Mouse (Mus musculus): ENCODE measurements at regions not wholly inside any gene's neighbourhood (a gene's known extent, or its start where the extent isn't known, plus 50 kb on each side); places are given as distances from the start of the nearest gene placed in this dataset.

DNA sequence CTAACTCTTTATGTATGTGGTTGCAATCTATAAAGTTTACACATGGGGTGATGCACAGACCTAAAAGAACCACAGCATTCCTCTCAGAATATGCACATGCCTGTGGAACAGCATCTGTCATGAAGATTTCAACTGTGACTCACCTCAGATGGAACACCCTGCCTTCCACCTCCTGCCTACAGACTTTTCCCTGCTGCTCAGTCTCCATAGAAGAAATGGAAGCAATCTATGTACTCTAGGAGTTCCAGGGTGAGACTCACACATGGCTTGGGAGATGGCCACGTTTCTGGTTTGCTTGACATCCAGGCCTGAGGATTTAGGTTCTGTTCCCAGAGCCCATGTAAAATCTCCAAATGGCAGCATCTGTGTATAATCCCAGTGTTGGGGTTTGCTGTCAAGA is 579.7 kb downstream of the Plekhb2 start:
- no peak for DNase-seq

DNA sequence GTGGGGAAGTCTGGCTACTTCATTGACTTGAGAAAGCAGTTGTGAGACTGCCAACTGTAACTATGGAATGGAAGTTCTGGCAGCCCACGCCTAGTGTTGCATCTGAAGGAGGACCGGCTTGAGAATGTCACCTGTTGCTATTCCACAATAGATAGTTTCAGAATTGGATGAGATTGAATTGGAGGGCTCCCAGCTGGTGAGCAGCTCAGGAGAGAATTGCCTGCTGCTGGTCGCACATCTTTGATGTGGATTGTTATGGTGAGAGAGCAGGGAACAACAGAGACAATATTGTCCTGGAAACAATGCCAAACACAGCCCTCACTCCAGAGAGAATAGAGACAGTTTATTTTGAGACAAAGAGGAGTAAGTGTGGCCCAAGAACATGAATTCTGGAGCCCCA is 585.9 kb downstream of the Plekhb2 start:
- no peak for DNase-seq

DNA sequence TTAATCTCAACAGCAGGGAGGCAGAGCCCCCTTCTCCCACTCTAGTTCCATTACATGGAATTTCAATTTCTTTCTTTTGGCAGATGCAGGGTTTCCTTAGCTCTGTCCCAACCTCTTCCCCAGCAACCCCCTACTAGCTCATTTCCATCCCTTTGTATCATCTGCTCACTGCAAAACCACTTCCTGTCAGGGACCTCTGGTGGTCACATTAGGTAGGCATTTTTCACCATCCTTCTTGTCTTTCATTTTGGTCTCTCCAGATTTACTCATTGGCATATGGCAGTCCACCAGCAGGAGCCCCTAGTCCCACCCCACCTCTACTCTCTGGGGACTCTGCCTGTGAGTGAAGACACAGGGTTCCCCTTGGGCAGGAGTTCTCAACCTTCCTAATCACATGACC is 597.6 kb downstream of the Plekhb2 start:
- DNase-seq: peak; percentile 8 to 11

DNA sequence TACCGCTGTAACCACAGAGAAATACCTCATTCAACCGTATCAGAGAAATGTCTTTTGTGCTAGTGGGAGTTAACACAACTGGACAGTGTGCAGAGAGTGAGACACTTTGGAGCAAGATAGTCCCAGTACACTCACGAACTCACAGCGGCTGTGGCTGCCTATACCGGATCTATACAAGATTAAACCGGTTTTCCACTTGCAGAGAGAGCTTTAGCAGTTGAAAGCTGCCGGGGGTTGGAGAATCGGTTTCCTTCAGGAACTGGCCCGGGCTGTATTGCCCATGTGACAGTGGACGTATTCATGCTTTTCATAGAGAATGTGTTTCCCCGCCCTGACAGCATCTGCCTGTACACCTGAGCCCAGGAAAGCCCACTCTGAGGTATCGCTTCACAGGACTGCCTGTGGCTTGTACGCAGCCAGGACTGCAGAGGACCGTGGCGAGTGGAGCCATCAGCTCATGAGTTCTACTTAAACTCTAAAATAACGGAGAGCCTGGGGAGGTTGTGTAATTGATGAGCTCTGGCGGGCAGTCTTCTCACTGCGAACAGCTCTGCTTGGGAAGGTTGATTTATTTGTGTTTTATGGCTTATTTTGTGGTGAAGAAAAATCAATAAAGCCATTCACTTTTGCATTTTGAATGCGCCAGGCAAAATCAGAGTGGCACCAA is 602.8 kb downstream of the Plekhb2 start:
- no peak for DNase-seq

DNA sequence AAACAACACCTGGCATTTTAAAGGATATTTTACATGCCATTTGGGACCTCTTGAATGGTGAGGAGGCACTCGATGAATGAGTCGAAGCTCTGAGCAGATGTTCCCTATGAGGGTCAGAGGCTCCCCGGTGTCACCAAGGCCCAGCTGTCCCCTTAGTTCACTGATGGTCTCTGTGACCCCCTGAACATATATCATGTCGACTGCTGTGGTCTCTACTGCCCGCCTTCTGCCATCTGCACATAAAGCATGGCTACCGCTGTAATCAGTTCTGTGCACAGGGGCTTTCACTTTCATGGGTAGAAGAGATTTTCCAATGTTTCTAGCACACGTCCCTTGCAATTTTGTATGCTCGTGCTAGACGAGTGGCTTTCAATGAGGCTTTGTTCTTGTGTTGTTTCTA is 607.8 kb downstream of the Plekhb2 start:
- no peak for DNase-seq

DNA sequence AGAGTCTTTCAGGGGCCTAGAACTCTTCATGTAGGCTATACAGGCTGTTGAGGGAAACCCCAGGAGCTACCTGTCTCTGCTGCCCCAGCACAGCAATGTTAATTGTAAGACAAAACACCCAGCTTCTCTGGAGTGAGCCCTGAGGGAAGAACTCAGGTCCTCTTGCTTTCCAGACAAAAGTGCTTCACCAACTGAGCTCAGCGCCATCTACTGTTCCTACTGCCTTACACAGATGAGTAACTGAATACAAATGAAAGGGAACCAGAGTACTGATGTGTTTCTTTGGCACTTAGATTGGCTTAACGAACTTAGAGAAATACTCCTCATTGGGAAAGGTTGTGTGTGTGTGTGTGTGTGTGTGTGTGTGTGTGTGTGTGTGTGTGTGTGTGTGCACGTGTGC is 603.1 kb upstream of the Hs6st1 start:
- peak; percentile 40 to 47 for DNase-seq

DNA sequence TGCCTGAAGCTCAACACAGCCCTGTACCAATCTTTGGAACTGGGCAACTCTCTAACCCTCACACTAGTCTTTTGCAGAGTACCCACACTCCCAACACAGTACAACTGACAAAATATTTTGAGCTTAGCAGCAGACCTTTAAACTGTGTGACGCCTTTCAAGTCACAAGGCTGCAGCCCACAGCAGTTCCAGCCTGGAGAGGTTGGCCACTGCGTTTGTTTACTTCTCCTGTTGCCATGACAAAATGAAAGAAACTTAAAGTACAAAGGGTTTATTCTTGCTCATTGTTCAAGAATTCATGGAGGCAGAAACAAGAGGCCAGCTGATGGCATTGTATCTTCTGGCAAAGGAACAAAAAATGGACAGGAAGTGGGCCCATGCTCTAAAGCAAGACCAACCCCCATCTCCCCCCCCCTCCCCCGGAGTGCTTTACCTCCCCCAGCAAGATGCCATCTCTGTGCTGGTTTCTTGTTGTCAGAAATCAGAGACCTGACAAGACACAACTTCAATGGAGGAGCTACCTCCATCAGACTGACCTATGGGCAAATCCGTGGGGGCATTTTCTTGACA is 598.9 kb upstream of the Hs6st1 start:
- no peak for DNase-seq

DNA sequence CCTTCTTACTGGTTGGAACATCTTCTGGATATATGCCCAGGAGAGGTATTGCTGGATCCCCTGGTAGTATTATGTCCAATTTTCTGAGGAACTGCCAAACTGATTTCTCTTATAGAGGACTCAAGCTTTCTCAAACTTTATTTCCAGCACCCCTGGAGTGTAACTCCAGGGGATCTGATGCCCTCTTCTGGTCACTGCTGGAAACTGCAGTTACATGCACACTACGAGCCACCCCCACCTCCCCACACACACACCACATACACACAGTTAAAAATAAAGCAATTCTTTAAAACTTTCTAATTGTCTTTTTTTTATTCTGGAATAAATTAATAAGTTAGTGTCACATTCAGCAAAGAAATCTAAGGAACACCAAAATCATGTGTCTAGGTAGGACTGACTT is 589.9 kb upstream of the Hs6st1 start:
- peak in 1 of 2 experiments; percentile 7 for DNase-seq

DNA sequence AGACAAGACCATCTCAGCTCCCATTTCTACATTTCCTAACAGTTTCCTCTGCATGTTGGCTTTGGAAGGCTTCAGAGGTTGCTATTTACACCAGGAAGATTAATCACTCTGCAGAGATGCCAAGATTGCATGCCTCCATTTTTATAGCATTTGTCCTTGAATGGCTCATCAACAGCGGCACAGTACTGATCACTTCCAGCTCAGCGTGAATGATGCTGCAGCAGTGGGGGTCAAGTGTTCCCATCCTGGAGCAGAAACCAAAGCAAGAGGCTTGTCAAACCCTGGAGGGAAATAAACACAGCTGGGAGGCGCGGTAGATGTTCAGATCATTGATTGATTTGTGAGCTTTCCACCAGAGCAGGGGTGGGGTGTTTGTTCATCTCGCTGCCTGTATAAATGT is 572.2 kb upstream of the Hs6st1 start:
- no peak for DNase-seq

DNA sequence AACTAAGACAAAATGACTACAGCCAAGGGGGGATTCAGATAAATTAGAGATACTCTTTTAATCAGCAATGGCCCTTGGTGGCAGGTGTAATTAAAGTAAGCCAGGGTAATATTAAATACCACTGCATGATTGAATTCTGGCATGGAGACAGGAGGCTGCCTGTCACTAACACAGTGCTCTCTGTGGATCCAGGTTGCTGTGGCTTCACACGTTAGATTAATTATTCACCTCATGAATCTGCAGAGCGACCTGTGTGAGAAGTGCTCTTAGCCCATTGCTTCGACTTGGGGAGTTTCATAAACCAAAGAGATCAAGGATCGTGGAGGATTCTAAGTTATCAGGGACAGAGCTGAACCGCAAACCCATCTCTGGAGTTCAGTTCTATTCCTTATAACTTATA is 545.2 kb upstream of the Hs6st1 start:
- no peak for DNase-seq

DNA sequence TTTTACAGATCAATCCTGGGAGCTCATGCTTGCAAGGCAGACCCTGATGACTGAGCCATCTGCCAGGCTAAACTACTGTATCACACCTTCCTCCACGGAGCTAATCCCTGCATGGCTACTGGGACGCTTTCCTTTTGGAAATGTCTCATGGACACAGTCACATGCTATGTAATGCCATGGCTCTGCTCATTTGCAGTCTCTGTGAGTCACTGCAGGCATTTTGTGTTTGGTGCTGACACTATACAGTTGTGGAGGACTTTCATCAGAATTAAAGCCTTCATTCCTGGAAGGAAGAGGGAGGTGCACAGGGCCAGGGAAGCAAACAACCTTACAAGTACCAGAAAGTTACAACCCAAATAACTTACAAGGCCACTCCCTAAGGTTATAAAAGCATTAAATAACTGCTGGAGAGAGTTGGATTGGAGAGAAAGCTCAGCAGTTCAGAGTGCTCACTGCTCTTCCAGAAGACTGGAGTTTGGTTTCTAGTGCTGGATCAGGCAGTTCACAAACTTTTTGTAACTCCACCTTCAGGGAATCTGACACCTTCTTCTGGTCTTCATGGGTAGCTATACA is 544.3 kb upstream of the Hs6st1 start:
- DNase-seq: no peak

DNA sequence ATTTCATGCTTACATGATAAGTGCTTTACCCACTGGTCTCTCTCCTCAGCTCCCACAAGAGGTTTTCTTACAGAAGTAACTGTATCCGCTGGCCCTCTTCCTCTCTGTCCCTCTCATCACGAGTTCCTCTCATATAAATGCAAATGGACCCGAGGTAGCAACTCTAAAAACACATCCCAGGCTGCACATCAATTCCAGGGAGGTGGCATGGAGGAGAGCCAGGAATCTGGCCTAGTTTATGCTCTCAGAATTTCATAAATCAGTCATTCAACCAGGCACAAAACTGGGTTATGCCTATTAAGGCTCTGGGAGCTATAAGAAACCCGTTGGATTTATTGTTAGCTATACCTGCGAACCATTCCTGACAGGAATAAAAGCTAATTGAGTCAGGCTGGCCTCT is 543.4 kb upstream of the Hs6st1 start:
- DNase-seq: peak in 1 of 2 experiments; percentile 8

DNA sequence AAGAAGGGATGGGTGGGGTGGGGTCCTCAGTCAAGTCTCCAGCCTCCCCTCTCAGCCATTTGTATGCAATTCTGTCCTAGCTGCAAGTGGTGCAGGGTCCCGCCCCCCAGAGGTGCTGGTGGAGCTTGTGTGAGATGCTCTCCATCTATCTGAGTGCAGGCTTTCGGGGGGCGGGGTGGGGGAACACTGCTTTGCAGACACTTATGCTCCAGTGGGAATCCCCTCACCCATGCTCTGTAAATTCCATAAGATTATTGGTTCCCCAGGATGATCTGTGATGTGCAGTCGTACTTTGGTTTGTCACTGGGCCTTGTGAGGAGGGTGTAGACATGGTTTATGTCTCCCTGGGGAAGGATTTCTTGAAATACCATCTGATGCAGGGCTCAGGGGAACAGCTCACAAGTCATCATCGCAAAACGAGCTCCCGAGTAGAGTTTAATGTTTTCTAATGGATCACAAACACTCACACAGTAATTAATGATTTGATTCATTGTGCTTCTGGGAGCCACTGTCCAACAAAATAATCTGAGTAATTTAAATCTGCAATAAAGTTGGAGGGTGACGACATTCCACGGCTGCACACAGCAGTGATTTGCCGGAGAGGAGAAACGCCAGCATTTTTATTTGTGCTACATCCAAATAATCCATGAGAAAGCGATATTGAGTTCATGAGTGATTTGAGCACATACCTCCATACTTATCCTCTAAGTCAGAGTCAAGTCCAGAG is 540.3 kb upstream of the Hs6st1 start:
- DNase-seq: no peak

DNA sequence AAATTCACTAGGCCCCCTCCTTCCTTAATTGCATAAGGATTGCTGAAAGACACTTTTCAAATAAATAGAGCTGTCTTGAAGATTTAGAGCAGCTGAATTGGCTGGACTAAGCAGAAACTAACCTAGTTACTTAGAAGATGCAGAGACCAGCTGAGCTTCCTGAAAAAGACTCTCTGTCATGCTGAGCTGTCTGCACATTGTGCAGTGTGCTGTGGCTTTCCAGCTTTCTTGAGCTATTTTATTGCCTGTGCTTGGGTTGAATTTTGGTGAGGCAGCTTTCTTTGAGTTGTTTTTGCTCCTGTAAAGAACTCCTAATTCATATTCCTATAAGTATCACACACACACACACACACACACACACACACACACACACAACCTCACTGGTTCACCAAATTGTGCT is 532.7 kb upstream of the Hs6st1 start:
- DNase-seq: no peak

DNA sequence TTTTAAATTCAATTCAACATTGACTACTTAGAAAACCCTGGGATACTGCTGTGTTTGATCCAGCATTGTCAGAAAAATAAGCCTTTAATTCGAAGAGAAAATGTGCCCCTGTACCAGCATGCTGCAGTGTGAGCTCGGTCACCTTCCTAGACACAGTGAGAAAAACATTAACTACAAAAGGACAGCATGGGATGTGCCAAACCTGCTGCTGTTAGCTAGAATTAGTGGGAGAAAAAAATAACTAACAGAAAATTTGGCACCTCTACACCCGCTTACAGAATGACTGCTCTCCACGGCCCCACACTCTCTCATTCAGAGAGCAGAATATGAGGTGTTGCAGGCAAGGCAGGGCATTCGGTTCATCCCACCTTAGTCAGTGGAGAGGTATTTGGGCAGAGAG is 531.9 kb upstream of the Hs6st1 start:
- no peak for DNase-seq

DNA sequence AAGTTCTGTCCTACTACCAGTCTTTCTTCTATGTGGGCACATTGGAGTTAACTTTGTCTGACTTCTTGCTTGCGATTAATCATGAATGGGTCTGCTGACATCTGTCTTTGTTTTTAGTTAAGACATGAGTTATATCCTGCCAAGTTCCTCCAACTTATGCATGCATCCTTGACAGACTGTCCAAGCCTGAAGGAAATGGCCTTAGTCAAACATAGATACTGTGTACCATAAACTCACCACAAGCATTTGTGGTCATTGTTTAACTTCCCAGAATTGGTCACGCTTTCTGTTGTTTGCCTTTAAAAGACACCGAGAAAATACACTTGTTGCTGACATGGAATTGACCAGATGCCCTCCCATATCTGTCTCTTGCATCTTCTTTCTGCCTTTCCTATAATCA is 519.4 kb upstream of the Hs6st1 start:
- no peak for DNase-seq

DNA sequence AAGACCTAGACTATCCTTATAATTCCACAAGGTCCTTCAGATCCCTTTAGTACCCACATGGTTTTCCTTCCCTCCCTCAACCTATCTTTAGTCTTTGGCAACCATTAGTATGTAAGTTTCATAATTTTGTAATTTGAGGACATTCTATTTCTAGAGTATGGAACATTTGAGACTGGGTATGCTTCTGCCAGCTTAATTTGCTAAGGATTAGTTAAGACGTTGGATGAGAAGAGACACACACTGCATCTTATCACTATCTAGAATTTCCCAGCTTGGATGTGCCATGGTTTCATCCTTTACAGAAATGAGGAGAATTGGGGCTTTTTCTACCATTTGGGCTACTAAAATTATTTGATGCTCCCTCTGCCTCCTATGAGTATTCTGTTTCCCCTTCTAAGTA is 516.7 kb upstream of the Hs6st1 start:
- no peak for DNase-seq

DNA sequence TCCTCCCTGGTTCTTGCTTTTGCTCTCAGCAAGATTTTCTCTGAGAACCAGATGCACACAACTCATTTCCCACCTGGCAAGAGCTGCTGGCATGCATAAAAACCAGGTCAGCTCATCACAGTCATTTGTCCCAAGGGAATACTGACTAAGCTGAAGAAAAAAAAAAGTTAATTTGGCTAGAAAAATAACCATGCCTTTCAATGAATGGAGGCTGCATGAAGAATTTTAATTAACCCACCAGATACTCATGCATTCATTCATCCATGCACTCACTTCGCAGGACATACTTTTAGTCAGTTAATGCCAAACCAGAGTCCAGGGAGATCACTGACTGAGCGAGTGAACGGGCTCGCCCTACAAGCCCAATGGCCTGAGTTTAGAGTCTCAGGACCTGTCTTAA is 505.4 kb upstream of the Hs6st1 start:
- DNase-seq: peak in 1 of 2 experiments; percentile 8

DNA sequence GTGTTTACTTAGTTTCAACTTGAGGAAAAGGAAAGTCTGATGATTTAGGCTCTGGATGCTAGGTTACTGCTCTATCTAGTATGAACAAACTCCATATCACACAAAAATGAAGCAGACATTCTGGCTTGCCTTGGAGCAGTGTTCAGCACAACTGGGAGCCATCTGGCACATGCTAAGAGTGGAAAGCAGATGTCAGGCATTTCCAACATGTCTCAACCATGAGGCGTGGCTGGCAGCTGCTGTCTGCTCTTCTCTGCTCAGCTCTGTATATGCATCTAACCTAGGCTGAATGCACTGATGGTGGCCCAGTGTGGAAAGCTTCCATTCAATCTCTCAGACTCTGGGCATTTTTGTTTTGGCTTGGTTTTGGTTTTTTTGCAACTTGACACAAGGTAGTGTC is 493.0 kb upstream of the Hs6st1 start:
- no peak for DNase-seq

DNA sequence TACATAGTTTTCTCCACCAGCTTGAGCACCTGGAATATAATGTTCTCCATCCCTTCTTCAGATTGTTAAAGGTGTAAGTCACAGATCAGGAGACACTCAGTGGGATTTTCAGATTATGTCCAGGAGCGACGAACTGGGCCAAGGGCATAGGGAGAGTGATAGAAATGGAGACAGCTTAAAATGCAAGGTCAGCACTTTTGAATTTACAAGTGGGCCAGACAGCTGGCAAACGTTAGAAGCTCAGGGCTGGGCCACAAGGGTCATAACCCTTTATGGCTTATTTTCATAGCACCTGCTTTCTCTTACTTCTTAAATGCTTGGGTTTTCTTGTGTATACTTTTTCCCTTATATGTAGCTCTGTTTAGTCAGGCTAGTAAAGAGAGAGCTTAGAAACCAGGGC is 488.8 kb upstream of the Hs6st1 start:
- no peak for DNase-seq

DNA sequence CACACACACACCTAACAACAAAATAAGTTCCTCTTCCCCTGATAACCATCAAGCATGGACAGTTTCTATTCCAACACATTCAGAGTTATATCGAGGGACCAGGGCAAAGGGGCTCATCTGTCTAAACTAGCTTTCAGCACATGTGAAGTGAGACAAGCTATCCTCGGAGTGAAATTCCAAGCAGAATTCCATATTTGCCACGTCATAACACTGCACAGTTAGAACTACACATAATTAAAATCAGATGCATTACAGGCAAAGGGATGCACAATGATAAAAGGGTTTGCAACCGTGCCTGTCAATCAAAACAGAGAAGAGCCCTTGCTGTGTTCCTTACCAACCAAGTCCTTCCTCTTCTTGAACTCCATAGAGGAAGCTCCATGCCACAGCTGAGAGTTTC is 488.2 kb upstream of the Hs6st1 start:
- DNase-seq: no peak

DNA sequence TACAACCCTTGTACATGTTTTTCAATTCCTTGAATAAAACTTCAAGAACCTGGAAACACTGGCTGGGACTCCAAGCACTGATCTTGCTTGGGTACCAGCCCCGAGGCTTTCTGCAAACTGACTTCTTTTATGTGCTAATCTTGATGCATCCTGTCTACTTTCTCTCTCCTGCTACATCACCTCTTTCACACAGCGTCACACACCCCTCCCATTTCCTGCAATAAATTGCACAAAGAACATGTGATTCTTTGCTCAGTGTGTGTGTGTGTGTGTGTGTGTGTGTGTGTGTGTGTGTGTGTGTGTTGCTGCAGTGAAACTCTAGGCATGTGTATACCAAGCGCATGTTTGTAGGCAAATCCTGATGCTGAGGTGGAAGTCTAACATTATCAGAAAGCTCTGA is 487.7 kb upstream of the Hs6st1 start:
- DNase-seq: no peak

DNA sequence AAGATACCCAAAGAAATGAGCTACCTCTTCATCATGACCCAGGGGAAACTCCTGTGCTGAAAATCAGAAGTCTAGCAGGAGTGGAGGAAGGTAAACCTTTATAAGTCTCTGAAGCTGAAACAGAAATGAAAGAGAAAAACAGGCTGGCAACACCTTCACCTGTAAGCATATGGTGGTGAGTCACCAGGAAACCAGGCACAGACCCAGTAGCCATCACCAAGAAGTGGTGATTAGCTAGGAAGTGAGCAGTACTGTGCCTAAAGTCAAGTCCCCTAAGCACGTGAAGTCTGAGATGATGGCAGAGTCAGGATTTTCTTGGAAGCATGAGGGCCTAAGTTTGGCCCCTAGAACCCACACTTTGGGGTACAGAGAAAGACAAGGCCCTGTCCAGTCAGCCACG is 480.3 kb upstream of the Hs6st1 start:
- DNase-seq: no peak

DNA sequence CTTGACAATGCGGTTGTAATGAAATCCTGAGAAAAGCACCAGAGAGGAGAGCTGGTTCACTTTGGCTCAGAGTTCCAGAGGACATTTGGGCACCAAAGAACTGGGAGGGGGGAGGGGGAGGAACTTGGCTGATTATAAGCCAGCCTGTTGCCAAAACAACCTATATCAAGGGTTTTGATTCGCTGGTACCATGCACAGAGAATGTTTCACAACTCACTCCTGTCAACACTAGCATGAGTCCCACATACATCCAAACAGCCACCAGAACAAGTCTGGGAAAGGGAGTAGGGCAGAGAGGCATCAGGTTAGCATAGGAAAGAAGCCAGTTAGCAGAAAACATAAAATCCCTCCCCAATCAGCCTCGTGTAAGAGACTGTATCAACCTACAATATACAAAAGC is 479.3 kb upstream of the Hs6st1 start:
- no peak for DNase-seq
